In genomic region chr8:104076541-104077412, GRCm38 (mm10) we compare ENCODE assay signal across 9 mouse cellular contexts. TPM values are rescaled to one million over a fixed set of nuclear protein-coding genes. Genes with fewer than 3 reads are reported as not detected.
A peak's percentile ranks its signal among the peaks of the same experiment; 100 is the strongest.
DNase-seq lines count a peak whose midpoint lies in the region; ATAC-seq lines count a peak whose summit lies in the region.
"Had no signal": no experiment of that assay in that cellular context is flagged by ENCODE, and none has a peak within 500 bp of the region (broad histone marks: within the 10 kb centered on the region; RNA-seq: fewer than 3 reads in every experiment).

No protein-coding gene starts in this region.

- H3K4me3 ChIP-seq in forebrain, embryonic 11.5 days (ENCODE audit: low read depth, low read length): no peak overlapping the region
- no peak overlapping the region for H3K4me3 ChIP-seq in forebrain, embryonic 10.5 days
- H3K4me3 ChIP-seq in heart, embryonic 15.5 days: no peak overlapping the region
- H3K4me3 ChIP-seq in midbrain, embryonic 15.5 days: no peak overlapping the region

- H3K27me3 ChIP-seq in forebrain, embryonic 11.5 days (ENCODE audit: control insufficient read depth, insufficient read depth, low read length): no peaks in the 10 kb centered on the region
- H3K27me3 ChIP-seq in forebrain, embryonic 10.5 days (ENCODE audit: poor library complexity, severe bottlenecking): no peaks in the 10 kb centered on the region
- no peaks in the 10 kb centered on the region for H3K27me3 ChIP-seq in heart, embryonic 15.5 days
- H3K27me3 ChIP-seq in midbrain, embryonic 15.5 days (replicated peaks): no peaks in the 10 kb centered on the region

- H3K9ac ChIP-seq in forebrain, embryonic 11.5 days (ENCODE audit: low read length): no peak overlapping the region
- H3K9ac ChIP-seq in heart, embryonic 15.5 days: no peak overlapping the region
- no peak overlapping the region for H3K9ac ChIP-seq in midbrain, embryonic 15.5 days

- 0 out of 2 replicates have a peak, but pooled peaks have one; percentile 56 for ATAC-seq in forebrain, embryonic 11.5 days (replicated peaks; ENCODE audit: low FRiP score)
- no peak for ATAC-seq in heart, embryonic 15.5 days (replicated peaks; ENCODE audit: insufficient number of reproducible peaks, insufficient read depth, low FRiP score, low read depth)
- ATAC-seq in midbrain, embryonic 15.5 days (replicated peaks): peak; percentile 70

- no peak for DNase-seq in forebrain, embryonic 11.5 days (ENCODE audit: low spot score)
- no peak for DNase-seq in forebrain, embryonic 10.5 days (ENCODE audit: extremely low spot score, low spot score)
- DNase-seq in A20 (ENCODE audit: low read depth, low spot score): peak; percentile 31
- DNase-seq in cerebellum, adult 9-10 months: peak; percentile 33
- DNase-seq in layer of hippocampus, adult 11-12 months (ENCODE audit: low spot score): peak; percentile 64
- DNase-seq in urinary bladder, adult 2 months (ENCODE audit: low spot score): no peak

- no peak overlapping the region for H3K27ac ChIP-seq in forebrain, embryonic 11.5 days (ENCODE audit: low read depth, low read length)
- no peak overlapping the region for H3K27ac ChIP-seq in forebrain, embryonic 10.5 days
- H3K27ac ChIP-seq in heart, embryonic 15.5 days: no peak overlapping the region
- no peak overlapping the region for H3K27ac ChIP-seq in midbrain, embryonic 15.5 days

- no peaks in the 10 kb centered on the region for H3K36me3 ChIP-seq in forebrain, embryonic 11.5 days (ENCODE audit: control insufficient read depth, insufficient read depth, low read length)
- H3K36me3 ChIP-seq in forebrain, embryonic 10.5 days (replicated peaks): no peaks in the 10 kb centered on the region
- no peaks in the 10 kb centered on the region for H3K36me3 ChIP-seq in heart, embryonic 15.5 days
- no peaks in the 10 kb centered on the region for H3K36me3 ChIP-seq in midbrain, embryonic 15.5 days (replicated peaks)
- H3K36me3 ChIP-seq: G1E had no signal

- WGBS in forebrain, embryonic 11.5 days: 35% methylated on average over 8 of the region's 8 CpGs
- 34% methylated on average over 8 of the region's 8 CpGs for WGBS in forebrain, embryonic 10.5 days
- WGBS in heart, embryonic 15.5 days: 29% methylated on average over 8 of the region's 8 CpGs
- WGBS in midbrain, embryonic 15.5 days: 26% methylated on average over 8 of the region's 8 CpGs

- no peaks in the 10 kb centered on the region for H3K4me1 ChIP-seq in forebrain, embryonic 11.5 days (replicated peaks; ENCODE audit: control insufficient read depth, insufficient read depth, low read length)
- peaks cover 7% of the 10 kb centered on the region; the same call in 1 of the 2 replicates for H3K4me1 ChIP-seq in forebrain, embryonic 10.5 days
- H3K4me1 ChIP-seq in heart, embryonic 15.5 days (replicated peaks): 0 out of 2 replicates have a peak, but pooled peaks cover 2% of the 10 kb centered on the region
- H3K4me1 ChIP-seq in midbrain, embryonic 15.5 days: peaks cover 3% of the 10 kb centered on the region; the same call in 1 of the 2 replicates

- no peaks in the 10 kb centered on the region for H3K9me3 ChIP-seq in forebrain, embryonic 11.5 days (ENCODE audit: control insufficient read depth, low read length)
- no peaks in the 10 kb centered on the region for H3K9me3 ChIP-seq in forebrain, embryonic 10.5 days
- H3K9me3 ChIP-seq in heart, embryonic 15.5 days (replicated peaks): no peaks in the 10 kb centered on the region
- H3K9me3 ChIP-seq in midbrain, embryonic 15.5 days: no peaks in the 10 kb centered on the region

- H3K4me2 ChIP-seq in forebrain, embryonic 11.5 days (ENCODE audit: low read depth, low read length, severe bottlenecking): no peak overlapping the region
- H3K4me2 ChIP-seq in heart, embryonic 15.5 days: peak overlapping the region; percentile 41
- peak overlapping the region; percentile 13; the same call in 1 of the 2 replicates for H3K4me2 ChIP-seq in midbrain, embryonic 15.5 days

RNA-seq across cellular contexts. Expression of gene Cdh5, which starts 24.6 kb away (rescaled TPM):
- 13.2 and 15.9 TPM in 2 replicates for polyA plus RNA-seq in forebrain, embryonic 11.5 days (2014; fragmentation: Nextera tagmentation; extraction: Ambion mirVana)
- polyA plus RNA-seq in forebrain, embryonic 10.5 days (2016; fragmentation: Nextera tagmentation; extraction: Ambion mirVana): 12.5 and 14.3 TPM in 2 replicates
- polyA plus RNA-seq in heart, embryonic 15.5 days (2015; fragmentation: Nextera tagmentation; extraction: Ambion mirVana): 45.9 and 54.5 TPM in 2 replicates
- 15.3 and 16.1 TPM in 2 replicates for polyA plus RNA-seq in midbrain, embryonic 15.5 days (2015; fragmentation: Nextera tagmentation; extraction: Ambion mirVana)
- polyA plus RNA-seq in urinary bladder, adult 2 months (2012; rRNA removed): 15.9 and 29.1 TPM in 2 replicates
- polyA plus RNA-seq: G1E had no signal

Comparison
In these comparisons a context has a peak if more than half of its experiments do, and no peak if none do; other contexts are left out.
1. DNase-seq: peak in A20 (single experiment), cerebellum, adult 9-10 months (single experiment) and layer of hippocampus, adult 11-12 months (single experiment); none in forebrain, embryonic 11.5 days (single experiment), forebrain, embryonic 10.5 days (single experiment) and urinary bladder, adult 2 months (single experiment).